Mouse (Mus musculus) right cerebral cortex, postnatal 10 days (tissue): Measurements from ENCODE around the gene Mis12.
A peak's percentile ranks its signal among the peaks of the same experiment; 100 is the strongest.

Experiments used
- DNase-seq, 2 experiments: peaks; one replicate each; pipeline ENCODE4 v3.0.0; 2021; ENCODE audit warnings: low spot score in 2 of 2

The Mis12 gene

DNA sequence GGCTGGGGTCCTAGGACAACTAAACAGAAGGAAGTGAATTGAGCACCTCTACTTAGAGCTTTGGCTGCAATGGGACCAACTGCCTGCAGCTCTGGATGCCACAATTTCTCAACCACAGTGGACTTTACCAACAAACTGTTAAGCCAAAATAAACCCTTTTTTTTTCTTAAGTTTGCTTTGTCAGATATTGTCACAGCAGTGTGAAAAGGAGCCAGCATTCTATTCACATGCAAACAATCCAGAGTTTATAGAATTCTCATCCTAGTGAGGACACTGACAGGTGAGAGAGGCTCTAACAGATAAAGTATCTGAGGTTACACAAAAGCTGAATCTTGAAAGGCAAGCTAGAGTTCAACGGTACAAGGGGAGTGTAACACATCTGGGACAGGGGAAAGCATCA is 2.4 kb upstream of the Mis12 start:
- no peak for DNase-seq

DNA sequence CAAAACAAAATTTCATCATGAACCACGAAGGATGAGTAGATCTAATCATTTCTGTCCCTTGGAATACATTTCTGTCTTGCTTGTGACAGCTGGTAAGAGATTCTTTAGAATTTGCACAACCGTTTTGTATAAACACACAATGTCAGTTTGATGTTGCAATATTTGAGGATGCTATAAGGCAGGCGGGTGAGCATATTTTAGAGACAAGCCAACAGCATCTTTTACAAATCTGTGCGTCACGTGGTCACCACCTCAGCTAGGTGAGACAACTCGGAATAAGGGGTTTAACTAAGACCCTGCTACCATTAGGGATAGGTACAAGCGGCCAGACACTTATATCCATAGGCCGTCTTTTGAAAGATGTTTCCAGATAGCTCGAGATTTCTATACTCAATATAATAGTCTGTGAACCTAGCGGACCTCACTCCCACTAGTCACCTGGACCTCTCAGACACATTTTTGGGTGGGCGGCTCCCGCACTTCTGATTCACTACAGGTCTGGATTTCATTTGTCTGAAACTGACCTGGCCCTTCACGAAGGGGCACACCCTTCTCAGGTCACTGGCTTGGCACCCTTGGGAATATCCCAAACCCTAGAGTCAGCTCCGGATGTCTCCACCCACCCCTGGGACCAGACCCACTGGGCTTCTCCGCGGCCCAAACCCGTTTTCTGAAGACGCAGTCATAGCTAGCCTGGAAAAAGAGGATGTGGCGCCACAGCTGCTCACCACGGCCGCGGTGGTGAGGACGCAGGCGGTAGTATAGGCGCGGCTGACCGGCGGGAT is 803 bp upstream of the Mis12 start:
- no peak for DNase-seq

DNA sequence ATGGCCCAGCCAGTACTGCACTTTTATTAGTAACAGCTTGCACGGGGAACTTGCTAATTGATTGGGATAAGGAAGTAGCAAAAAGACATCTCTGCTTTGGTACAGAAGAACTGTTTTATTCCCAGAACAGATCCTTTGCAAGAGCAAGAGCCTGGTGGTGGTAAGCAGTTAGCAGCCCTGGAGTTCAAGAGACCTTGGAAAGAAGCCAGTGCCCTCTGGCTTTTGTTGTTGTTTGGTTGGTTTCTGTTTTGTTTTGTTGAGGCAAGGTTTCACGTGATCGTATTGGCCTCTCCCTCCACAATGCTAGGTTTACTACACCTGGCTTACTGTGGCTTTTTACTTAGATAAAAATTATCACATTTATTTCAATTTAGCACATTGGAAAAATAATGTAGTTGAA is 8.9 kb downstream of the Mis12 start:
- DNase-seq: no peak

DNA sequence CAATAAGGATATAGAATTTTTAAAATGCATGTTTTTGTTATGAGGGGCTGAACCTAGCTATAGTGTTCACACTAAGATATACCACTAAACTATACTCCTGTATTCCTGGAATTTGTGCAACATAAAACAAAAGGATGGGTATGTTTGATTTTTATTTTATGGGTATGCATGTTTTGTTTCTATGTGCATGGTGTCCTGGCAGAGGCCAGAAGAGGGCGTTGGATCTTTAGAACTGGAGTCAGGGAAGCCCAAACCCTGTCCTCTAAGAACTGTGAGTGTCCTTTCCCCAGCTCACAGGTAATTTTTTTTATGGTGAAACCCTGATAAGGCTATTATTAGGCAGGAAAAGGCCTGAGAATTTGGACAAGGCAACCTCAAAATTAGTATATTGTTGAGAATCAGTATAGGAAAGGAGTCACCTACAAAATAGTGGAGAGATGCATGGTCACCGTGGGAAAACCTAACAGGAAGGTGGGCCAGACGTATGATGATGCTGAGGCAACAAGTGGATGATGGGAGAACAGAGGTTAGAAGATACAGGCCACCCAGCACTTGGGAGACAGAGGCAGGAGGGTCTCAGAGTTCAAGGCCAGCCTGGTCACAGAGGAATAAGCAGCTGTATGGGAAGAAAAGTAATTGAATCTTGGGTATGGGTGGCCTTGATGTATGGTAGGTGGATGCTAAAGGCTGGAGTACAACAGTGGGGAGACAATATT is 10.2 kb downstream of the Mis12 start:
- no peak for DNase-seq

DNA sequence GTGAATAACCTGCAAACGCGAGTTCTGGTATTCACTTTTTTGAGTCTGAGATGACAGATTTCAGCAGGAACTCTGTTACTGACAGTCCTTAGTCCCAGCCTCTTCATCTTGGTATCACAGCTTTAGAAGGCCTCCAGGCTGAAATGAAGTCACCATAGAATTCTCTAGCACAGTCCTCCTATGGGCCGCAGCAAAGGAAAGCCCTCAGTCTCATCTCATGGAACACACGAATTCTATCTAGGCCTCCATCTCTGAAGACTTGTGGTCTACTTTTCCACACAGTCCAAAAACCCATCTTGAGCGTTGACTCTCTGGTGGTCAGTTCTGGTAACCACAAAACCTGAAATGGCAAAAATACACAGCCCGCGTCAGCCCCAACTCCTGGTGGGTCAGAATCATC is 12.7 kb downstream of the Mis12 start:
- no peak for DNase-seq

DNA sequence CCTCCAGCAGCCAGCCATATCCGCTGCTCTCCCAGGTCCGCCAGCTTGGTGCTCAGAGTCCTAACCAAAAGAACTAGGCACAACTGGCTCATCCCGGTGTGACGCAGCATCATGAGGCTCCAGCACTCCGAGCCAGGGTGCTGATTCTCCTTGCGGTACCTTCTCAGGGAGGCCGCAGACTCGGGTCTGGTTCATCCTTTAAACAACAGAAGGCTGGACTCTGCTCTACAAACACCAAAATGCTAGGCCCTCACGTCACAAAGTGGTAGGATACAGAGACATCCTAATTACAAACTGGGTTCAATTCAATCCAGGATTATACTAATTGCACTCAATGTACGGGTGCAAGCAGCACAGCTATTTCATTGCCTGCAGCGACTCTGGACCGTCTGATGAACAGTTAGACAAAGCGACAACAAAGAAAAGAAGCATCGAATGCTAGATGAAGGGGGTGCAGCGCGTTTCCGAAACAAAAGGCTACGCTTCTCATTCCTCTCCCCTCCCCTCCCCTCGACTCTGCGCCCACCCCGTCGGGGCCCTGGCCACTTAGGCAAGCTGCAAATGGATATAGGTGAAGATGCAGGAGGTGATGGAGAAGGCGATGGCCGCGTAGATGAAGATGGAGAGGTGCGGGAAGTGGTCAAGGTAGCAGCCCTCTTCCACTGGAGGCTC is 13.2 kb downstream of the Mis12 start:
- DNase-seq: peak; percentile 54 to 65

DNA sequence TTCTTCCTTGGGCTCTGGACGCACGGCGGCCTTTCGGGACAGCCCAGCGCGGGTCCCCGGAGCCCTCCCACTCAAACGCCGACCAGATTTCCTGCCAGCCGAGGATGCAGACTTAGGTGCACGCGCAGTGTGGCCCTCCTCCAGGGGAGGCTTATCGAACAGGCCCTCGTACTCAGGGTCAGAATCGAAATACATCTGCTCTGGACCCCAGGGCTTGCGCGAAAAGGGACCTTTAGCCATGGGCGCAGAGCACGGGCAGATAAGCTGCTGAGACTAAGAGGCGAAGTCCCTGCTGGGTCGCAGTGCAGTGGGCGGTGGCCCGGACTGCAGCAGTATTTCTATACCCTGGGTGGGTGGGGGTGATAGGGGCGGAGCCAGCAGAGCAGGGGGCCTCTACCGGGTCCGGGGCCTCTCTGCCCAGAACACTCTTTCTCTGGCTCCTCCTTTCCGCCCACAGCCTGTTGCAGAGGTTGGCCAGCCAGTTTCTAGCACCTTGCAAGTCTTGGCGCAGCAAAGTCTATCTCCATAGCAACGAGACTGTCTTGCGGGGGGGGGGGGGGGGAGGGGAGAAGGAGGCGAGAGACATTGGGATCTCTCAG is 13.9 kb downstream of the Mis12 start, which contains the start of gene 6330403K07Rik:
6330403K07Rik (minus strand) TSS at position 351 of the 599 bp plus-strand sequence.
- DNase-seq: peak; percentile 83 to 91

DNA sequence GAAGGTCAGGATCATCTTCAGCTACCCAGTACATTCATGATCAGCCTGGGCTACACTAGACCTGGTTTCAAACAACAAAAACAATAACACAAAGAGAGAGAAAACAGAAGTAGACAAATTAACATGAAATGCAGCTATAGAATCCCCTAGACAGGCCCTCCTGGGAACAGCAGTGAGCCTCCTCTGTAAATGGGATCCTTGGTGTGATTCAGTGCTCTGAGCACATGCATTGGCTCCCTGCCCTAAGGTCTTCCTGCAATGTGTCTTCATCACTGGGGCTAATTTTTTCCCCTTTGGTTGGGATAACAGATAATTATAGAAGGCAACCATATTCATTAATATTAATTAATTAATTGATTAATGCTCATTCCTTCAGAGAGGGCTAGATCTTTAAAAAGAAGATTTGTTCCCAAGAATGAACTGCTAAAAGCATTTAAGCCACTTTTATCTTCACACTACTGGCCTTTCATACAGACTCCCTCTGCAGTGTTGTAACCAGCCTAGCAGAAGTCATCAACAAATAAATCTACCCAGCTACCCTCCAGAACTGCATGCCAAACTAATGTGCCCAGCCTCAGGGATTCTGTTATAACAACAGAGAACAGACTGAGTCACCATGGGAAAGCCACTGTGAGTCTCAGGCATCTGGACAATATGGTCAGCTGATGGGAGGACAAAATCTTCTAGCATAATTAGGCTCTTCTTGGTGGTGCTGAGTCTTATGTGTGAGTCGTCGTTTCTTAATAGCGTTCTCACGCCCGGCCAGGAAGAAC is 20.3 kb downstream of the Mis12 start:
- DNase-seq: no peak

DNA sequence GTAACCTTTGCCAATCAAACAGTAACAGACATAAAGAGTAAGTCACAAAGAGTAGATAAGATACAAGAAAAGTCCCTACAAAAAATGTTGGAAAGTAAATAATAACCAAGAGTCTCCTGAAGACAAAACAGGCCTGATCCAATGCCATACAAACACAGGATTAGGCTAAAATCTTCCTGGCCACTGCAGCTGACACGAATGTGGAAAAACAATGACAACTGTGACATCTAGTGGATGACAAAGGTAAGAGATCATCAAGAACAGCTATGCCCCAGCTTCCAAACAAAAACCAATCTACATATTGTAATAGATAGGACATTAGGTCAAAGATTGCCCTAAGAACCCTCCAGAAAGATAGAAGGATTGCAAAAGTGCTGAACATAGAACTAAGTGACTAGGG is 33.1 kb downstream of the Mis12 start:
- no peak for DNase-seq

DNA sequence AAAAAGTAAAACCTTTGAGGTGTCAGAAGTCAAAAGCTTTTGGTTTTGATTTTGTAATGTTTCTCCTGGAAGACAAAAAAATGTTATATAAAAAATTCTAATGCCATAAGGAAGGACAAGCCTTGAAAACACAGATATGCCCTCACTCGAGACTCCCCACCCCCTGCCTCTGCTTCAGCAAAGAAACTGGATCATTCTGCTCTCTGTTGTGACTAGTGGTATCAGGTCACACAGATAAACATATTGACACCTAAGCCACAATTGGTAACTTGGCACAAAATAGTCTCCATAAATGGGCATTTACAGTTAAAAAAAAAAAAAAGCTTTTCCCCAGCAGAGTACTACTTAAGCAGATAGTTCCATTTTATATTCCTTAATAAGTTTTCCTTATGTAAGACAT is 56.9 kb downstream of the Mis12 start:
- no peak for DNase-seq
